Mouse (Mus musculus) kidney, embryonic 15.5 days (tissue): Measurements from ENCODE around the gene Fgfr2. TPM values are rescaled to one million over a fixed set of nuclear protein-coding genes. Genes with fewer than 3 reads are reported as not detected.

Experiments
- ATAC-seq: fragments of 200-750 bp; cut with Nextera tagmentation; replicated peaks from 2 replicates; pipeline ENCODE4 v1.8.0; 2017; ENCODE audit warnings: moderate TSS enrichment; ENCODE audit not compliant: low FRiP score
- H3K27ac ChIP-seq: fragments of 300-500 bp; sonication (generic); 2 replicates; pipeline ENCODE4 v1.5.1; 2015; ENCODE audit warnings: mild to moderate bottlenecking, inconsistent platforms
- H3K27me3 ChIP-seq: fragments of 300-500 bp; sonication (generic); 2 replicates; pipeline ENCODE4 v1.6.1; 2015; ENCODE audit warnings: inconsistent platforms
- H3K36me3 ChIP-seq: fragments of 300-500 bp; sonication (generic); 2 replicates; pipeline ENCODE4 v1.6.1; 2015; ENCODE audit warnings: inconsistent platforms
- H3K4me1 ChIP-seq: fragments of 300-500 bp; sonication (generic); 2 replicates; pipeline ENCODE4 v1.6.1; 2015; ENCODE audit warnings: inconsistent platforms
- H3K4me2 ChIP-seq: fragments of 300-500 bp; sonication (generic); 2 replicates; pipeline ENCODE4 v1.6.1; 2015; ENCODE audit warnings: moderate library complexity, mild to moderate bottlenecking, inconsistent platforms
- H3K4me3 ChIP-seq: fragments of 300-500 bp; sonication (generic); replicated peaks from 2 replicates; pipeline ENCODE4 v1.5.1; 2015; ENCODE audit warnings: mild to moderate bottlenecking, inconsistent platforms
- H3K9ac ChIP-seq: fragments of 300-500 bp; sonication (generic); 2 replicates; pipeline ENCODE4 v1.6.1; 2015; ENCODE audit warnings: mild to moderate bottlenecking, inconsistent platforms
- H3K9me3 ChIP-seq: fragments of 300-500 bp; sonication (generic); replicated peaks from 2 replicates; pipeline ENCODE4 v1.6.1; 2016; ENCODE audit warnings: inconsistent platforms
- WGBS: fragments of 180-500 bp; shearing (Covaris S2); methylation state at CpG from one replicate; pipeline ENCODE4 v1.1.7; 2015; ENCODE audit warnings: mixed read lengths; 5-methylcytosine and 5-hydroxymethylcytosine counted together
- polyA plus RNA-seq: library from polyadenylated mRNA; unstranded; fragments of >200 nt; fragmentation: Nextera tagmentation; extraction: Ambion mirVana; gene quantifications from 2 replicates; pipeline ENCODE4 v1.2.1, GENCODE M21; 2015

Gene Fgfr2
- polyA plus RNA-seq, 1 experiment from 2014 or later, result 104 TPM

DNA sequence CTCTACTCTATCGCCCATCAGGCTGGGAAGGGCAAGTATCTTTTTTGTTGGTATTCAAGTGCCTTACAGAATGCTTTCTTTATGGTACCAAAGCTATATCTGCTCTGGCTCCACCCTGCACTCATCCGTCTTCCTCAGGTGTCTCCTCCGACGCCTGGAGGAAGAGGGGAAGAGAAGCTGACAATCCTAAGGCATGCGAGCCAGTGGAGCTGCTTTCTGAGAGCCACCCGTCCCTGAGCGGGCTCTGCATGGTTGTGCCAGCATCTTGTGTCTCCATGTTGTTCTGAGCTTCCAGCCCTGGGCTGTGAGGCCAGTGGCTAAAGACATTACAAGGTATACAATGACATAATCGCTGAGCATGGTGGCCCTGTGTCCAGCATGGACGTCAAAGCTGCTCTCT is 388.9 kb downstream of the Fgfr2 start:
- Histone ChIP-seq H3K36me3 (no peaks in the 10 kb centered on the region), H3K4me3 (no peak overlapping the region), H3K9me3 (no peaks in the 10 kb centered on the region), H3K27me3 (no peaks in the 10 kb centered on the region), H3K9ac (no peak overlapping the region), H3K4me1 (peaks cover 37% of the 10 kb centered on the region), H3K4me2 (no peak overlapping the region), H3K27ac (no peak overlapping the region)
- 80% methylated on average over 9 of the region's 9 CpGs for WGBS
- ATAC-seq, result no peak

DNA sequence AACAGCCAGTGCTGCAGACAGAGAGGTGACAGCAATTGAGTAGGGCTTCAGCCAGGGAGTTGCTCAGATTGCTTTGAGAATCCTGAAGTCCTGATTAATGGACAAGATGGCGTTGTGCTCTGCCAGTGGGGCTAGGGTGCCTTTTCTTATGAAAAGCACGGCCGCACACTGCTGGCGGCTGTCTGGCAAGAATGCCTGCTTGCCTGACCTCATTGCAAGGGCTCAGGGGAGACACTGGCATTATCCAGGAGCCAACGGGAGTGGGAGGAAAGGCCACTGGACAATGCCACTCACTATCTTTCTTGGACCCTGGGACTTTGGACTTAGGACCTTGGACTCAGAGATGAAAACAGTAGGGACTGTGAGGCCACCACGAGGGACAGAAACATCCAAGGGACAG is 389.6 kb downstream of the Fgfr2 start:
- Histone ChIP-seq H3K4me3 (no peak overlapping the region), H3K27ac (no peak overlapping the region), H3K4me1 (peaks cover 38% of the 10 kb centered on the region), H3K4me2 (no peak overlapping the region), H3K9me3 (no peaks in the 10 kb centered on the region), H3K27me3 (no peaks in the 10 kb centered on the region), H3K36me3 (no peaks in the 10 kb centered on the region), H3K9ac (no peak overlapping the region)
- no peak for ATAC-seq
- 69% methylated on average over 6 of the region's 6 CpGs for WGBS

DNA sequence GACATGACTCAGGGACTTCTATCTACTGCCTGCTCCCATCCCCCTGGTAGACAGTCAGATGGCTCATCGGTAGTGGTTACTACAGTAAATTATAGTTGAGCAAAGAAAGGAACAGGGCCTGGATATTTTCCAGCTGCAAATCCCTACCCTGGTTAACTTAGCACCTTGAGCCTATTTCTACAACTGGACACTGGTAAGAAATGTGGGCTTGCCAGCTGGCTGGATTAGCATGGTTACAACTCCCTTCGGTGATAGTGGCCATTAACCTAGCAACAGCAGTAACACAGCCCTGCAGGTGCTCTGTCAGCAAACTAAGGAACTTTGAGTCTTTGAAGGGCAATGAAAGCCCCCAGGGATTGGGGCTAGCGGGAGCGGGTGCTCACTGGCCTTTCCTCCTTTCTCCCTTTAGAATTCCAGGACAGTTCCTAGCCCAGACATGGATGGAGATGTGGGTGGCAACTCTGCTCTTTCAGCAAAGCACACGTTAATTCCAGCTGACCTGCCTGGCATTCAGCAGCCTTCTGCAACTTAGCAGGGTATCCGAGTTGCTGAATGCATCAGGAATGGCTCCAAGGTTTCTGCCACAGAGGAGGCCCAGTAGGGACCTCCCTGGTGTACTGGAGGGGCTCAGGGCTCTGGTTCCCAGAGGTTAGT is 390.9 kb downstream of the Fgfr2 start:
- Histone ChIP-seq H3K4me1 (peaks cover 38% of the 10 kb centered on the region), H3K4me2 (no peak overlapping the region), H3K36me3 (no peaks in the 10 kb centered on the region), H3K27me3 (no peaks in the 10 kb centered on the region), H3K4me3 (no peak overlapping the region), H3K27ac (no peak overlapping the region), H3K9ac (no peak overlapping the region), H3K9me3 (no peaks in the 10 kb centered on the region)
- WGBS, result 79% methylated on average over 6 of the region's 6 CpGs
- no peak for ATAC-seq

DNA sequence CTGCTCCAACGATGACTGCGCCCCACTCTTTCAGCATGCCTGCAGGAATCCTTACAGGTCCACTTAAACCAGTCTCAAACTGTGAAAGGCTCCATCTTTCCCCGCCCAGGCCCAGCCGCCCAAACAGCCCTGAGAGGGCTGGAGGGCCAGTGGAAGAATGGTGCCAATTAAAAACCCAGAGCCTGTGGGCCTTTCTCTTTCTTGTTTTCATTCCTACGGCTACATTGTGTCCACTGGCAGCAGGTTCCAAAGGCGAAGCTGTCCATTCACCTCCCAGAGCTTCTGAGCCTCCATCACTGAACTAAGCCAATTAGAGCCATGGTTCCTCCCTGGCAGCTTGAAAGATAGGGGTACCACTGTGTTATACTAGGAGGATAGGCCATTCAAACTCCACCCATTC is 391.6 kb downstream of the Fgfr2 start:
- H3K27ac ChIP-seq, result no peak overlapping the region

DNA sequence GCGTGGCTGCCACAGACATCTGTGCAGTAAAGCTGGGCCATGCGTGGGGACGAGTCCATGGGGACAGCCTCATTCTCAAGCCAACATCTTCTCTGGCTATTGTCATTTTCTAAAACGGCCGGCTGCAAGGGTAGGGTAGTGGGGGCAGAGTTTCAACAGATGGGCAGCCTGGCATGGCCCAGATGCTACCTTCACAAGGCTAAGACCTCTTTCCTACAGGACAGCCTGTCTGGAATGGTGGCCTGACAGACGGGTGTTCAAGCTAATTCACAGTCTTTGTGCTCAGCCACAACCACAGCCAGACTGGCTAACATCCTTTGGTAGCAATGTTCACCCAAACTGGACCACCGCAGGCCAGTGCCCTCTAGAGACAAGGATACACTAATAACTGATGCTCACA is 392.6 kb downstream of the Fgfr2 start:
- H3K4me1 ChIP-seq, result peaks cover 27% of the 10 kb centered on the region
- no peak overlapping the region for H3K9ac ChIP-seq
- H3K4me3 ChIP-seq, result no peak overlapping the region
- H3K27ac ChIP-seq, result no peak overlapping the region
- no peaks in the 10 kb centered on the region for H3K9me3 ChIP-seq
- H3K4me2 ChIP-seq, result no peak overlapping the region
- no peaks in the 10 kb centered on the region for H3K27me3 ChIP-seq
- H3K36me3 ChIP-seq, result no peaks in the 10 kb centered on the region
- 90% methylated on average over 7 of the region's 7 CpGs for WGBS
- ATAC-seq, result no peak

More for the DNA sequence above, 391.6 kb downstream of the Fgfr2 start:
- 78% methylated on average over 6 of the region's 6 CpGs for WGBS
- Histone ChIP-seq H3K9ac (no peak overlapping the region), H3K4me2 (no peak overlapping the region), H3K36me3 (no peaks in the 10 kb centered on the region), H3K4me1 (peaks cover 35% of the 10 kb centered on the region), H3K9me3 (no peaks in the 10 kb centered on the region), H3K4me3 (no peak overlapping the region), H3K27me3 (no peaks in the 10 kb centered on the region)
- no peak for ATAC-seq

DNA sequence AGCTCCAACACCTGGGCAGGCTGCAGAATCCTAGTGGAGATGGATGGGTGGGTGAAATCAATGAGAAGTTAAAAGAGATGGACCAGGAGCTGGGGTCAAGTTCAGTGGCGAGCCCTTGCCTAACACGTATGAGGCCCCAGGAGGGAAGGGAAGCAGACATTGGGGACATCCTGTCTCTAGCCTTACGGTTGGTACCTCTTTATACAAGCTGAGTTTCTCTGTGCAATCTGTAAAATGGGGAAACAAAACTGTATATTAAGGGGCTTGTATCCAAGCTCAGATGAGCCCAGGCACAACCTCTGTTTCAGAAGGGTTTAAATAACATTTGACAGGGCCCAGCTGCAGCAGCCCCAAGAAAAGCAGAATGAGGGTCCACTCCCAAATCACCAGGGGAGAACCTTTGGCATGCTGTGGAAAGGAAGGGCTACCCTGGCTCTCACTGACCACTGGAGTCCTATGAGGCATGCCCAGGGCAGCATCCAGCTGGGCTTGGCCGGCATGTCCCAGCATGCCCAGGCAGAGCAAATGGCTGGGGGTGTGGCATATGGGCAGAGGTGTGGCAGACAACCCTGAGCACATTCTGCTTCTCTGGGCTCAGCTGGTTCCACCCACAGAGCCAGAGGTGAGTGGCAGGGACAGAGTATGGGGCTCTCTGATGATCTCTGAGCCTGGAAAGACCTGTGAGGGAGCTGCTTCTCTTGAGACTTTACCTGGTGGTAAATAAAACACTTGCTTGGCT is 393.9 kb downstream of the Fgfr2 start:
- Histone ChIP-seq H3K4me2 (no peak overlapping the region), H3K9ac (no peak overlapping the region), H3K27ac (no peak overlapping the region), H3K36me3 (no peaks in the 10 kb centered on the region), H3K4me3 (no peak overlapping the region), H3K9me3 (no peaks in the 10 kb centered on the region), H3K4me1 (peaks cover 22% of the 10 kb centered on the region), H3K27me3 (no peaks in the 10 kb centered on the region)
- ATAC-seq, result peak; percentile 47; the same call in 1 of the 2 replicates
- 68% methylated on average over 4 of the region's 4 CpGs for WGBS

DNA sequence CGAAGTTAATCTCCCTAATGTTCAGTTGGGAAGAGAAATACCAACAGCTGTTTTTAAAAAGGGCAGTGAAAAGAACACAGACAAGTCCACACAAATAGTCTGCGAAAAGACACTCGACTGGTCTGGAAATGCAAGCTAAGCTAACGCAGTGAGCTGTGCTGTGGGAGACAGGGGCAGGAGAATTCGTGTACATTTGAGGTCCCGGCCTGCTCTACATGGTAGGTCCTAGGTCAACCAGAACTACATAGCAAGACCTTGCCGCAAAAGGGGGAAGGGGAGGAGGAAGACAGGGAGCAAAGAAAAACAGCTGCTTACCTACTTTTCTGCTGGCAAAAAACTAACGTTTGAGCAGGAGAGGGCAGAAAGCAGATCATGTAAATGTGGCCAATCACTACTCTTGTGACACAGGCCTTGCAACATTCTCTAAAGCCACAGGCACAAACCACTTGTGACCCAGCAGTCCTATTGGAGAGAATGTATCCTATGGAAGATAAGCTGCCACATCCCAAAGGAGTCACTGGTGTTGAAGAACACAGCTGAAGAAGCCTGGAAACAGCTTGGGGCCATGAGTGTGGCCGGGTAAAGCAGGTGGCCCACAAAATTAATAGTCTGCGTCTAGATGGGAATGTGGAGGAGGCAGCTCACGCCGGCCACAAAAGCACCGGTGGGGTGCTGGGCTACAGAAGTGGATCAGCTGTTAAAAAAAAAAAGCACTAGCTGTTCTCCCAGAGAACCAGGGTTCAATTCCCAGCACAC is 396.9 kb downstream of the Fgfr2 start:
- no peak overlapping the region; the same call in 1 of the 2 replicates for H3K27ac ChIP-seq

DNA sequence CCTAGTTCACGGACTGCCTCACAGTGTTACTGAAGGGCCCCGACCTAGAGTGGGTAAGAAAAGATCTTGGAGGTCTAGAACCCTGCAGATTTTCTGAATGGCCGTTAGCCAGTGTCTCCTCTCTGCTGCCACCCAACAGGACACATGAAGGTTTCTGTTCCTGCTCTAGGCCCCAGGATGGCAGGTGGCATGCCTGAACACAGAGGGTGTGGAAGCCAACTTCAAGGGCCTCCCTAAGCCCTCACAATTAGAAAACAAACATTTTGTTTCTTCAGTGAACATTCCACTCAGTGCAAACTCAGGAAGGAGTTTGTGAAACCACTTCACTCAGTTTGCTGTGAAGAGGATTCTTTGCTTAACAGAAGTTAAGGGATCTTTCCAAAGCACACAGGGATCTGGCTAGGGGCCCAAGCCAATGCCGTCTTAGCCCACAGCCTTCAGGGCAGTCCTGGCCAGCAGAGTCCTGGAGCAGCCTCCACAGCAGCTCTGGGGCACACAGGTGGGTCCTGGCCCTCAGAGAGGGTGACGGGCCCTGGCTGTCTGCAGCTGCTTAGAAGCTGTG is 398.6 kb downstream of the Fgfr2 start:
- ATAC-seq, result no peak
- H3K9ac ChIP-seq, result no peak overlapping the region
- no peaks in the 10 kb centered on the region for H3K27me3 ChIP-seq
- H3K4me3 ChIP-seq, result no peak overlapping the region
- H3K27ac ChIP-seq, result no peak overlapping the region
- WGBS, result 88% methylated on average over 5 of the region's 5 CpGs
- peaks cover 30% of the 10 kb centered on the region for H3K4me1 ChIP-seq
- H3K36me3 ChIP-seq, result no peaks in the 10 kb centered on the region
- no peaks in the 10 kb centered on the region for H3K9me3 ChIP-seq
- no peak overlapping the region for H3K4me2 ChIP-seq

More for the DNA sequence above, 396.9 kb downstream of the Fgfr2 start:
- Histone ChIP-seq H3K4me3 (no peak overlapping the region), H3K9ac (no peak overlapping the region), H3K27me3 (no peaks in the 10 kb centered on the region), H3K4me1 (peaks cover 26% of the 10 kb centered on the region), H3K4me2 (no peak overlapping the region), H3K9me3 (no peaks in the 10 kb centered on the region), H3K36me3 (no peaks in the 10 kb centered on the region)
- WGBS, result 36% methylated on average over 13 of the region's 13 CpGs
- no peak for ATAC-seq

DNA sequence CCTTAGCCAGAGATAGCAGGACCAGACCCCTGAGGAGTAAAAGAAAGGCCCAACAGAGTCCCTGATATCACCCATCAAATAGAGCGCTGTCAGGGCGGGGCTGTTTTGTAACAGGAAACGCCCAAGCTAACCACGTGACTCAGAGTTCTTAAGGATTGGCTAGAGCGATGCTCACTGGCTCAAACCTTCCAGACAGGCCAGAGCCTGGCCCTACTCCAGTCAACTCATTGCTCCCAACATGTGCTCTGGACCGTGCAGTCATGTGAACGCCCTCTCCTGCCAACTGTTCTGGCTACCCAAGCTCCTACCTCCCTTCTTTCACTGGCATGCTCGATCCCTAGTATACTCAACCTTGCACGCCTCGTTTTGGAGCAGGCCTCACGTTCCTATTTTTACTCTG is 399.2 kb downstream of the Fgfr2 start:
- Histone ChIP-seq H3K9ac (no peak overlapping the region), H3K27me3 (no peaks in the 10 kb centered on the region), H3K4me2 (no peak overlapping the region), H3K9me3 (no peaks in the 10 kb centered on the region), H3K27ac (no peak overlapping the region), H3K4me1 (peaks cover 26% of the 10 kb centered on the region), H3K36me3 (no peaks in the 10 kb centered on the region), H3K4me3 (no peak overlapping the region)
- 82% methylated on average over 11 of the region's 11 CpGs for WGBS
- ATAC-seq, result peak; percentile 65

DNA sequence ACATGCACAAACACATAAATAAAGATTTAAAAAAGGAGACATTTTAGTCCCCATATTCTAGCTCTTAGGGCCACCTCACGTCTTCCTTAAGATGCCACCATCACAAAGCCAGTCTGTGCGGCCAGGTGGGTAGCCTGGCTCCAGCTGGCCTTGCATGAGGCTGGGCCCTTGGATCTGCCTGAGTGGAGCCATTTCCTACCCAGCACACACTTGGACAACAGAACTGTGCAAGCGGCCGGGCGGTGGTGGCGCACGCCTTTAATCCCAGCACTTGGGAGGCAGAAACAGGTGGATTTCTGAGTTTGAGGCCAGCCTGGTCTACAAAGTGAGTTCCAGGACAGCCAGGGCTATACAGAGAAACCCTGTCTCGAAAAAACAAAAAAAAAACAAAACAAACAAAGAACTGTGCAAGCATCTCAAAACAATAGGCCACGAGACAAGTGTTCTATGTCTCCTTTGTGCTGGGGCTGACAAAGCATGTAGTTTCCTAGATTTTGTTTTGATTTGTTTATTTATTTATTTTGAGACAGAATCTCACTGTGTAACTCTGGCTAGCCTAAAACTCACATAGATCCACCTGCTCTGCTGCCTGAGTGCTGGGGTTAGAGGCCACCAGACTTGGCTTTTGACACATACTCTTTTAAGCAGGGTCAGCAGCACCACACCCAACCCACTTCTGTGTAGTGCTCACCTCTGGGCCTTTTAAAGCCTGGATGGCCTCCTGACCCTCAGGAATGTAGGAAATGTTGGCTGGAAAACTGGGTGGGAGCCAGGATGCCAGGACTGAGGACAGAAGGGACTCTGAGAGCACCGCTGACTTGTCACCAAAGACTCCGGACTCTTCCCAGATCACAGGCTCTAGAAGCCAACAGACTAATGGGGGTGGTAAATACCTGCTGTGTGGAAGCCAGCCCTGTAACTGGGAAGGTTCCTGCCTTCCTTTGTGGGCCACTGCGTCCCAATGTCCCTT is 400.5 kb downstream of the Fgfr2 start:
- 89% methylated on average over 12 of the region's 12 CpGs for WGBS
- Histone ChIP-seq H3K9me3 (no peaks in the 10 kb centered on the region), H3K4me1 (peaks cover 26% of the 10 kb centered on the region), H3K36me3 (no peaks in the 10 kb centered on the region), H3K27ac (no peak overlapping the region), H3K4me2 (no peak overlapping the region), H3K27me3 (no peaks in the 10 kb centered on the region), H3K4me3 (no peak overlapping the region), H3K9ac (no peak overlapping the region)
- no peak for ATAC-seq

DNA sequence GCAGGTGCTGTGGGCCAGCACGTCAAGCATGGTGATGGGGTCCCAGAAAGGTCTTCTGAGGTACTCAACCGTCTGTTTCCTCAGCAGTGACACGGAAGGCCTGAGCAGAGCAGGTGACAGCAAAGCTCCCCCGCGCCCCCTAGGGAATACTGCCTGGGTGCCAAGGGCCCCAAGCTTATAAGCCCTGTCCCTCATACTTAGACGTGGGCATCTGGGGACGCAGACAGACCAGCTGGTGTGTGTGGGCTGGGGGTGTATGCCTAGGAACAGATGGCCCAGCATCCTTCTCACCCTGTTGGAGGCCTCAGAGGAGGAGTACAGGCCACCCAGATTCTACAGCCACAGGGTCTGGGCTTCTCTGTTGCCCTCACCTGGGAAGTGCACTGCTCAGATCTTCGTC is 402.6 kb downstream of the Fgfr2 start:
- H3K4me2 ChIP-seq, result no peak overlapping the region
- no peak overlapping the region for H3K4me3 ChIP-seq
- 67% methylated on average over 8 of the region's 8 CpGs for WGBS
- ATAC-seq, result 0 out of 2 replicates have a peak, but pooled peaks have one; percentile 9
- no peaks in the 10 kb centered on the region for H3K9me3 ChIP-seq
- H3K4me1 ChIP-seq, result peaks cover 24% of the 10 kb centered on the region
- no peak overlapping the region for H3K9ac ChIP-seq
- peaks cover 2% of the 10 kb centered on the region for H3K36me3 ChIP-seq
- H3K27ac ChIP-seq, result no peak overlapping the region
- no peaks in the 10 kb centered on the region for H3K27me3 ChIP-seq
